ENCODE assay signal across 1 mouse cellular context in genomic region chr1:52630248-52630936, GRCm38 (mm10).
TF ChIP-seq lines count a peak whose summit lies in the region.

Gene Nemp2 (plus strand): TSS chr1:52630703.

TF ChIP-seq in MEL, 35 proteins besides CTCF, POLR2A, EP300 and RAD21 (continued from another document):
- peak; percentile 48; the same call in 1 of the 2 replicates for TF ChIP-seq MXI1 (IDR thresholded peaks at IDR 0.05; ENCODE audit: low read depth, low read length)
- TF ChIP-seq ZMIZ1 (IDR thresholded peaks at IDR 0.05; ENCODE audit: low read depth, low read length), result peak; percentile 36; the same call in 1 of the 2 replicates
- TF ChIP-seq ELF1 (IDR thresholded peaks at IDR 0.05; ENCODE audit: low read depth, low read length), result peak; percentile 52
- TF ChIP-seq TBP (IDR thresholded peaks at IDR 0.05; ENCODE audit: low read depth, low read length), result peak; percentile 61
- TF ChIP-seq KAT2A (conservative IDR thresholded peaks at IDR 0.05; ENCODE audit: low read depth, low read length), result no peak
